Mouse (Mus musculus) kidney, adult 2 months (tissue): ENCODE results near the gene Ankfn1. TPM values are rescaled to one million over a fixed set of nuclear protein-coding genes. Genes with fewer than 3 reads are reported as not detected.
A peak's percentile ranks its signal among the peaks of the same experiment; 100 is the strongest.

ENCODE experiments used
- DNase-seq: peaks from one replicate; pipeline ENCODE4 v3.0.0; 2021
- H3K27ac ChIP-seq: fragments of 200-500 bp; 2 replicates; pipeline ENCODE4 v1.5.1; 2012; ENCODE audit warnings: low read depth, low read length, control low read depth, inconsistent platforms; ENCODE audit not compliant: insufficient read depth
- H3K27me3 ChIP-seq: fragments of 200-500 bp; replicated peaks from 2 replicates; pipeline ENCODE4 v1.6.1; 2012; ENCODE audit warnings: mild to moderate bottlenecking, moderate library complexity, low read length, inconsistent platforms; ENCODE audit not compliant: control insufficient read depth, insufficient read depth
- H3K36me3 ChIP-seq: fragments of 200-500 bp; 2 replicates; pipeline ENCODE4 v1.6.1; 2012; ENCODE audit warnings: mild to moderate bottlenecking, moderate library complexity, low read length, inconsistent platforms; ENCODE audit not compliant: control insufficient read depth, insufficient read depth
- H3K4me1 ChIP-seq: fragments of 200-500 bp; 2 replicates; pipeline ENCODE4 v1.6.1; 2011; ENCODE audit warnings: low read length; ENCODE audit not compliant: control insufficient read depth, insufficient read depth
- H3K4me3 ChIP-seq: fragments of 200-500 bp; 2 replicates; pipeline ENCODE4 v1.5.1; 2011; ENCODE audit warnings: mild to moderate bottlenecking, low read depth, low read length, control low read depth; ENCODE audit not compliant: insufficient read depth
- CTCF ChIP-seq: fragments of 200-500 bp; conservative IDR thresholded peaks from 2 replicates; pipeline ENCODE4 v1.5.1; 2011; ENCODE audit warnings: low read depth, mild to moderate bottlenecking, control low read depth, low read length, moderate library complexity, mixed read lengths; ENCODE audit not compliant: insufficient read depth, insufficient read length
- POLR2A ChIP-seq: fragments of 200-500 bp; IDR thresholded peaks from one replicate; pipeline ENCODE4 v1.6.1; 2011; ENCODE audit warnings: low read depth, low read length, control low read depth
- WGBS: fragments of 180-500 bp; shearing (Covaris S2); methylation state at CpG from one replicate; pipeline ENCODE4 v1.1.7; 2018; 5-methylcytosine and 5-hydroxymethylcytosine counted together
- polyA plus RNA-seq: library from polyadenylated mRNA; depleted of rRNA; stranded (reverse); fragments of >200 nt; gene quantifications from 2 replicates; pipeline ENCODE4 v1.2.3, GENCODE M21; 2012

The Ankfn1 gene
- polyA plus RNA-seq, 1 experiment, result 0.03 TPM

DNA sequence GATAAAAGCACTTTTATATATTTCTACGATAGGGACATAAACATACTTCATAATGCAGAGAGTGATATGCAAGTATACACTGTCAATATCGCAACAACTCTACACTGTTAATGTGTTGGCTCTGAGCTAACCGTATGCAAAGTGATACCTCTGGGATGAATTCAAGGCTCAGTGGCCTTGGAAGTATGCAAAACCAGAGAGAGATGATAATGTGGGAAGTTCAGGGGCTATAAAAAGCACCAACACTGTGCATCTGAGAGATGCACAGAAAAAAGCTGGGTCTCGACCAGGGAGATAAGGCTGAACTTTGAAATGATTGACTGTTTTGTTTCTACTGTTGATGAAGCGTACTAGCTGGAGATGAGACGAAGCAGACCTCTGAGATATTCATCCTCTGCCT, 148.9 kb downstream of the Ankfn1 start:
- TF ChIP-seq CTCF (no peak), POLR2A (no peak)
- 83% methylated on average over 6 of the region's 6 CpGs for WGBS
- no peaks in the 10 kb centered on the region for H3K27me3 ChIP-seq
- no peaks in the 10 kb centered on the region for H3K4me1 ChIP-seq
- H3K36me3 ChIP-seq, result no peaks in the 10 kb centered on the region
- no peak for DNase-seq
- H3K4me3 ChIP-seq, result no peak overlapping the region
- no peak overlapping the region for H3K27ac ChIP-seq

GRCm38 (mm10) chr11:89627232-89627631, 150.2 kb downstream of the Ankfn1 start:
- no peak for DNase-seq
- Histone ChIP-seq H3K4me3 (no peak overlapping the region), H3K36me3 (no peaks in the 10 kb centered on the region), H3K4me1 (no peaks in the 10 kb centered on the region), H3K27me3 (no peaks in the 10 kb centered on the region), H3K27ac (no peak overlapping the region)
- TF ChIP-seq POLR2A (no peak), CTCF (no peak)

- 62% methylated on average over 13 of the region's 13 CpGs for WGBS
- H3K4me1 ChIP-seq, result no peaks in the 10 kb centered on the region
- TF ChIP-seq CTCF (no peak), POLR2A (no peak)
- no peak overlapping the region for H3K27ac ChIP-seq
- no peaks in the 10 kb centered on the region for H3K36me3 ChIP-seq
- no peaks in the 10 kb centered on the region for H3K27me3 ChIP-seq
- no peak overlapping the region for H3K4me3 ChIP-seq
- no peak for DNase-seq
Measured at GRCm38 (mm10) chr11:89623698-89624445, 153.6 kb downstream of the Ankfn1 start.

DNA sequence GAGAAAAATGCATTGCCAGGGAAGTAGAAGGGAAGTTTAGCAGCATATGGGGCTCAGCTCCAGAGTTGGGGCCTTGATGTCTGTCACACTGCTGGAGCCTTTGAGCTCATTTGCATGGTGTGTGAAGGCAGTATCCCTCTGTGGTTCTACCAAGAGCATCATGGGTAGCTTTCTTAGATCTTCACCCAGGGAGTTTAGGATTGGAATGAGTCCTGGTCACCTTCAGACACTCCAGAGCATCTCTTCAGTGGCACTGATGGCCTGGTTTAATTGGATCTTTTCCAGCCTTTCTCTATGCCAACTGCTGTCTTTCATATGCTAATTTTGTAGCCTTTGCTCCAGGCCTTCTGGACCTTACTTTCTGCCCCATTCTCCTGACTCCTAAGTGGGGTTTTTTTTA, 157.5 kb downstream of the Ankfn1 start:
- Histone ChIP-seq H3K4me3 (no peak overlapping the region), H3K27me3 (no peaks in the 10 kb centered on the region), H3K4me1 (no peaks in the 10 kb centered on the region), H3K36me3 (no peaks in the 10 kb centered on the region), H3K27ac (no peak overlapping the region)
- peak; percentile 48 for DNase-seq
- no peak for TF ChIP-seq CTCF
- TF ChIP-seq POLR2A, result no peak

DNA sequence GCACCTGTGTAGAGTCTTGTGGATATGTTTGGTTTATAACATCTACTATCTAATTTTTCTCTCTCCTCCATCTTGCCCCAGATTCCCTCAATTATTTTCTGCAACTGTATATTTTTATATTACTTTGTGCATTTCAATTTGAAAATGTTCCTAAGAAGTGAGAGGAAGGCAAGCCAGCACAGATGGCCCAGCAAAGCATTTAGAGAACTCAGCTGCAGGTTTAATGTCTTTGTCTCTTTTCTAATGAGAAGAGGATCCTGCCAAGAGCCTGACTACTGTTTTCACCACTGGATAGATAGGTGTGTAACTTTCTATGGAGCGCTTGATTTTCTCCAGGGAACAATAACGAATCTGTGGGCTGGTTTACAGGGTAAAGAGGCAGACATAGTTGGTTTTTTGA, 161.6 kb downstream of the Ankfn1 start:
- Histone ChIP-seq H3K27ac (no peak overlapping the region), H3K4me1 (no peaks in the 10 kb centered on the region), H3K4me3 (no peak overlapping the region), H3K36me3 (no peaks in the 10 kb centered on the region), H3K27me3 (no peaks in the 10 kb centered on the region)
- DNase-seq, result no peak
- WGBS, result 87% methylated on average over 2 of the region's 2 CpGs
- TF ChIP-seq CTCF, result no peak
- no peak for TF ChIP-seq POLR2A

DNA sequence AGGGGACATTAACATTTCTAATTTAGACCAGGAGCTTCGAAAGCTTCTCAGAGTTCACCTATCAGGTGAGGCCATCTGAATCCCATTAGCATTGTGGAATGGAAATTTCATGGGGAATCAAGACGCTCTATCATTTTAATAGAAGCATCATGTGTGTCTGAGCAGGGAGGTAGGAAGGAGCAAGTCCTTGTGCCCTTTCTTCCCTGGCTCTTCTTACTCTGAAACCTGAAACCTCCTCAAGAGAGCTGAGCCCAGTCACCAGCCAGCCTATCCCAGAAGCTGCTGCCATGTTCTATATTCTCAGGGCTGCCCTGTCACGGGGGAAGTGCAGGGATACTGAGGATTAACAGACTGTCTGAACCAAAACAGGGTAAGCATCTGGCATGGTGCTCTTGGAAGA, 165.9 kb downstream of the Ankfn1 start:
- TF ChIP-seq POLR2A, result no peak
- no peak for TF ChIP-seq CTCF
- no peaks in the 10 kb centered on the region for H3K36me3 ChIP-seq
- 59% methylated on average over 3 of the region's 3 CpGs for WGBS
- no peak overlapping the region for H3K4me3 ChIP-seq
- H3K4me1 ChIP-seq, result no peaks in the 10 kb centered on the region
- H3K27me3 ChIP-seq, result no peaks in the 10 kb centered on the region
- no peak for DNase-seq
- H3K27ac ChIP-seq, result no peak overlapping the region

GRCm38 (mm10) chr11:89608071-89608470, 169.4 kb downstream of the Ankfn1 start:
- Histone ChIP-seq H3K27ac (no peak overlapping the region), H3K4me1 (no peaks in the 10 kb centered on the region), H3K36me3 (no peaks in the 10 kb centered on the region), H3K4me3 (no peak overlapping the region), H3K27me3 (no peaks in the 10 kb centered on the region)
- 73% methylated on average over 7 of the region's 7 CpGs for WGBS
- DNase-seq, result no peak
- TF ChIP-seq POLR2A, result no peak
- TF ChIP-seq CTCF, result no peak
